Mouse (Mus musculus): ENCODE measurements around the gene Whrn. TPM values are rescaled to one million over a fixed set of nuclear protein-coding genes. Genes with fewer than 3 reads are reported as not detected.

Gene Whrn
- polyA plus RNA-seq, 1 experiment from 2014 or later = 1.1 TPM

DNA sequence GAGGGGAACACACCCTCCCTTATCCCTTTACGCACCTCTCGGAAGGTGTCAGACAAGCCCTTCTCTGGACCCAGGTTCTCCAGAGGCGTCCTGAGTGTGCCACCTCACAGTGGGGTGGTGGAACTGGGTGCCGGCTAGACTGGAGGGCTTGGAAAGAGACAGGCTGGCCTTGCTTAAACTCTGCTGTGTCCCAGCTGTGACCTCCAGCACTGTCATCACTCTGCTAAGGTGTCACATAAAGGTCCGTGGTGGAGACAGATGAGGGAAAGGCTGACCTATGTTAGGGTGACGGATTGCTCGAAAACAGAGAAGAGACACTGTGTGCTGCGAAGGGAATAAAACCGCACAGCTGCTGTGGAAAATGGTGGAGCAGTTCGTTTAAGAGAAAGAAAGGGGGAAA is 28.5 kb downstream of the Whrn start:
- H3K4me2 ChIP-seq = no peak overlapping the region
- no peaks in the 10 kb centered on the region for H3K36me3 ChIP-seq
- H3K27me3 ChIP-seq (replicated peaks) = no peaks in the 10 kb centered on the region
- no peaks in the 10 kb centered on the region for H3K9me3 ChIP-seq (replicated peaks)
- no peak overlapping the region for H3K4me3 ChIP-seq
- no peak for ATAC-seq
- H3K4me1 ChIP-seq = no peaks in the 10 kb centered on the region
- WGBS (ENCODE audit: insufficient replicate concordance) = 60% methylated on average over 10 of the region's 10 CpGs
- H3K27ac ChIP-seq = no peak overlapping the region
- no peak overlapping the region for H3K9ac ChIP-seq

DNA sequence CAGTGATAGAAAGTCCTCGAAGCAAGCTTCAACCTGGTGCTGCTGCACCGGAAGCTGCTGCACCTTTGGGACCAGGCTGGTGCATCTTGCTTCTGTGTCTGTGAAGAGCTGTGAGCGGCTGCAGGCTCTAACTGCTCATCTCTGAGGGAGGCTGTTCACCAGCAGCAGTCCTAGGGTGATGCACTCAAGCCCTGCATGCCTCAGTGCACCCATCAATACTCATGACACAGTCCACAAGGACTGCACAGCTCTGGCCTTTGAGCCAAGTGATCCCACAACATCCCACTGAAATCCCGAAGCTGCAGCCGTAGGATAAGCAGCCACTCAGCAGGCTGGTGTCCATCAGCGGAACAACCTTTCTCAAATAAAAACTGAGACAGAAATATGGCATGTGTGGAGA is 29.6 kb downstream of the Whrn start:
- H3K4me2 ChIP-seq = no peak overlapping the region
- H3K27me3 ChIP-seq (replicated peaks) = no peaks in the 10 kb centered on the region
- H3K9ac ChIP-seq = no peak overlapping the region
- no peak overlapping the region for H3K4me3 ChIP-seq
- ATAC-seq = no peak
- no peaks in the 10 kb centered on the region for H3K36me3 ChIP-seq
- H3K9me3 ChIP-seq (replicated peaks) = no peaks in the 10 kb centered on the region
- no peaks in the 10 kb centered on the region for H3K4me1 ChIP-seq
- H3K27ac ChIP-seq = no peak overlapping the region
- 71% methylated on average over 6 of the region's 6 CpGs for WGBS (ENCODE audit: insufficient replicate concordance)

DNA sequence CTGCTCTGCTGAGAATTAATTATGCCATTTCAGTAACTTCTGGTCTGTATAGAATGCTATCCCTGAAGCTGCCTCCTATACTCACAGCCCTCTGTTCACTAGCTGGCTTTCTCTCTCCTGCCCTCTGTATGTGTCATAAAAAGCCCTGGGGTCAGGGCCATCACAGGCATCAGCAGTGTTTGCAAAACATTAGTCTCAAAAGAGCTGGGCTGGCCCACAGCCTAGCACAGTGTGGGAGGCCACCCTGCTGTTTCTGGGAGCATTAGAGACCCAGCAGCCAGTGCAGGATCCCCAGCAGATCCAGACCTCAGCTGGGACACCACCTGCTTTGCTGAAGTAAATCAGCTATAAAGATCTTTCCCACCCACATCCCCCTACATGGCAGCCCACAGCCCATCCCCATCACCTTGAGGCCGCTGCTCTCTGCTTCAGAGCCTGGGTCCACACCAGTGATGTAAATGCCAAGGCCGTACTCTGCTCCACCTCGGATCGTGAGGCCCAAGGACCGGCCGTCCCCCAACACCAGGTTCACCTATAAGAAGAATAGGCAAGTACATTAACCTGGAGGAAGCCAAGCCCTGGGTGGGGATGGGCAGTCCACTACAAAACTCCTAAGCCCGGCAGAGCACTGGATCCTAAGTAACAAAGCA is 34.8 kb downstream of the Whrn start:
- no peaks in the 10 kb centered on the region for H3K36me3 ChIP-seq
- 77% methylated on average over 7 of the region's 7 CpGs for WGBS (ENCODE audit: insufficient replicate concordance)
- H3K4me1 ChIP-seq = no peaks in the 10 kb centered on the region
- no peaks in the 10 kb centered on the region for H3K9me3 ChIP-seq (replicated peaks)
- H3K27me3 ChIP-seq (replicated peaks) = 0 out of 2 replicates have a peak, but pooled peaks cover 5% of the 10 kb centered on the region
- ATAC-seq = no peak
- no peak overlapping the region for H3K4me2 ChIP-seq
- no peak overlapping the region for H3K27ac ChIP-seq
- H3K4me3 ChIP-seq = no peak overlapping the region
- no peak overlapping the region for H3K9ac ChIP-seq

DNA sequence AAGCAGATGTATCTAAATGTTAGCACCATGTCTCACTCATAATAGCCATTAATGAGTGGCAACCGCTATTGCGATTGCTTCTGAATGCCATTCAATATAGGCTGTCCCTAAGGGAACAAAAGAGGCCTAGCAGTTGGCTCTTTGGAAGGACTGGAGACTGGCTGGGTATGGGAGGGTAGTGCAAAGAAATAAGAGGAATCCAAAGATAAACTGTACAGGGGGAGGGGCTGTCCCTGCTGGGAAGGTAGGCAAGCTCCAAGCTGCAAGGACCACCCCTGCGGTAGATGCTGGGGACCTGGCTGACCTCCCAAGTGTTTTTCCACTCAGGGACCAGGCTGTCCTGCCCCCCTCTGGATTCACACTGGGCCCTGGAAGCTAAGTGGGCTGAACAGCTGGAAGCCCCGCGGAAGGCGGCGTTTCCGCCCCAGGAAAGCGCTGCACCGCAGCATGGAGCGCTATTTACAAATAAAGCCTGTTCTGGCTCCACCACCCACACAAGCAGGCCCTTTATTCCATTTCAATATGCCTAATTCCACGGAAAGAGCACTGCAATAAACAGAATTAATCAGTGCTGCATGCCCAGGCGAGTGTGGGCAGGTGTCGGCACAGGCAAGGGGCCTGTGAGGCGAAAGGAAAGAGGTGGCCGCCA is 36.5 kb downstream of the Whrn start:
- H3K4me2 ChIP-seq = no peak overlapping the region
- WGBS (ENCODE audit: insufficient replicate concordance) = 48% methylated on average over 16 of the region's 16 CpGs
- no peaks in the 10 kb centered on the region for H3K4me1 ChIP-seq
- ATAC-seq = no peak
- H3K9ac ChIP-seq = no peak overlapping the region
- H3K36me3 ChIP-seq = no peaks in the 10 kb centered on the region
- H3K27me3 ChIP-seq (replicated peaks) = 0 out of 2 replicates have a peak, but pooled peaks cover 5% of the 10 kb centered on the region
- H3K9me3 ChIP-seq (replicated peaks) = no peaks in the 10 kb centered on the region
- no peak overlapping the region for H3K27ac ChIP-seq
- no peak overlapping the region for H3K4me3 ChIP-seq

DNA sequence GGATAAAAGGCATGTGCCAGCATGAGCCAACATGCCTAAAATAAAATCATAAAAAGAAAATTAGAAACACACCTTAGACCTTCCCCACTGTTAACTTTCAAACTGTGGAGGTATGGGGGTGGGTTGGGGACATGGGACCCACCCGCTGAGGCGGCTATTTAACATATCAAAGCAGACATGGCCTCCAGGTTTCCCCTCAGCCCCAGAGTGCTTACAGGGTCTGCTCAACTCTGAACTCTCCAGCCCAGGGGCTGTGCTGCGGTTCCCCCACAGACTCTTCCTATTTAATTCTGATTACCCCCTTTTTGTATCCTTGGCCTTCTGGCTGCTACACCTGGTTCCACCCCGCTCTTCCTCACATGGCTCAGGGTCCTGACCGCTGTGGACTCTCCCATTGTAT is 39.2 kb downstream of the Whrn start:
- Histone ChIP-seq H3K4me2 (no peak overlapping the region), H3K27ac (no peak overlapping the region), H3K4me3 (no peak overlapping the region), H3K4me1 (no peaks in the 10 kb centered on the region), H3K27me3 (replicated peaks) (0 out of 2 replicates have a peak, but pooled peaks cover 5% of the 10 kb centered on the region), H3K36me3 (no peaks in the 10 kb centered on the region), H3K9ac (no peak overlapping the region), H3K9me3 (replicated peaks) (no peaks in the 10 kb centered on the region)
- no peak for ATAC-seq
- WGBS (ENCODE audit: insufficient replicate concordance) = 44% methylated on average over 5 of the region's 5 CpGs

DNA sequence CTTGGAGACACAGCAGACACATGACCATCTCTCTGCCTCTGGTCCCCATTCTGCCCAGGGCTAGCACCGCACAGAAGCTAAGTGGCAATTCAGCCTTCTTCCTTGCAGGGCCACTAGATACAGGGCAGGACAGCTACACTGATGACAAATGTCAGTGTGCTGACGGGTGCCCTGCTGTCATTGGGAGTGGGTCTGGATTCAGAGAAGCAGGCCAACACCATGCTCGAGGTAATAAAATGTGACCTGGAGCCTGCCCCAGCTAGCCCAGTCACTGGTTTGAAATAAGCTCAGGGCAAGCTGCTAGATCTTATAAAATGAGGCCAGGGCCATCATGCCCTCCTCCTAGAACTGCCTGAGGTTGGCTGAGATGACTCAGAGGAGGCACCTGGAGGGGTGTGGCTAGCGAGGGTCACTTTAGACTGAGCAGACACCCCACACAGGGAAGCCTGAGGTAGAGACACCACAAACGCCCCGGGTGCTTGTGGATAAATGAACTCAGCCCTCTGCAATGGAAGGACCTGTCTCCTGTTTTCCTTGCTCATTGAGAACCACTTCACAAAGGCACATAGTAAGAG is 41.8 kb downstream of the Whrn start:
- ATAC-seq = no peak
- H3K4me3 ChIP-seq = no peak overlapping the region

DNA sequence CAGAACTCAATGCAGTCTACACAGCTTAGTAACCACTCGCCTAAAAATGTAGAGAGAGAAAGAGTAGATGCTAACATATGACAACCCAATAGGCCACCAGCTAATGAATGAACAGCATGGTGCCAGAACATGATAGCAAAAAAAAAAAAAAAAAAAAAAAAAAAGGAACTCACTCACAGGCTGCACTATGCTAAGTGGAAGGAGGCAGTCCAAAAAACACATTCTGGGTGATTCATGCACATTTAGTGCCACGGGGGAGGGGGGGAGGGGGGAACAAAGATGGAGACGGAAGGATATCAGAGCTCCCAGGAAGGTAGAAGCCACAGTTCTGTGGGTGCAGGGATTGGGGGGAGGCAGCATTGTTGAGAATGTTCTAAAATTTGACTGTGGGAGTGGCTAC is 43.2 kb downstream of the Whrn start:
- Histone ChIP-seq H3K9me3 (replicated peaks) (no peaks in the 10 kb centered on the region), H3K36me3 (no peaks in the 10 kb centered on the region), H3K27me3 (replicated peaks) (no peaks in the 10 kb centered on the region), H3K4me2 (no peak overlapping the region), H3K4me1 (no peaks in the 10 kb centered on the region), H3K27ac (no peak overlapping the region), H3K9ac (no peak overlapping the region), H3K4me3 (no peak overlapping the region)
- no peak for ATAC-seq
- WGBS (ENCODE audit: insufficient replicate concordance) = 40% methylated on average over 3 of the region's 3 CpGs

More for the DNA sequence above, 41.8 kb downstream of the Whrn start:
- Histone ChIP-seq H3K36me3 (no peaks in the 10 kb centered on the region), H3K27ac (no peak overlapping the region), H3K4me1 (no peaks in the 10 kb centered on the region), H3K4me2 (no peak overlapping the region), H3K9ac (no peak overlapping the region), H3K27me3 (replicated peaks) (no peaks in the 10 kb centered on the region), H3K9me3 (replicated peaks) (no peaks in the 10 kb centered on the region)
- WGBS (ENCODE audit: insufficient replicate concordance) = 62% methylated on average over 6 of the region's 6 CpGs

DNA sequence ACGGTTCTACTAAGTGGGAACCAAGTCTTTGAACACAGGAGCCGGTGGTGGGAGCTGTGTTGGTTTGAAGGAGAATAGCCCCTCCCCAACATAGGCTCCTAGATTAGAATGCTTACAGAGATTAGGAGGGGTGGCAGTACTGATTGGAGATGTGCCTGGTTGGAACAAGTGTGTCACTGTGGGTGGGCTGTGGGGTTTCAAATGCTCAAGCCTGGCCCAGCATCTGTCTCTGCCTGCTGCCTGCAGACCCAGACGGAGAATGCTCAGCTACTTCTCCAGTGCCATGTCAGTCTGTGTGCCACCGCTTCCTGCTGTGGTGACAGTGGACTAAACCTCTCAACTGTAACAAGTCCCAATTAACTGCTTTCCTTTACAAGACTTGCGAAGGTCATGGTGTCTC is 45.2 kb downstream of the Whrn start:
- no peak for ATAC-seq
- 61% methylated on average over 5 of the region's 5 CpGs for WGBS (ENCODE audit: insufficient replicate concordance)
- H3K9me3 ChIP-seq (replicated peaks) = no peaks in the 10 kb centered on the region
- H3K4me2 ChIP-seq = no peak overlapping the region
- H3K36me3 ChIP-seq = no peaks in the 10 kb centered on the region
- H3K27ac ChIP-seq = no peak overlapping the region
- no peak overlapping the region for H3K9ac ChIP-seq
- H3K4me1 ChIP-seq = no peaks in the 10 kb centered on the region
- no peaks in the 10 kb centered on the region for H3K27me3 ChIP-seq (replicated peaks)
- no peak overlapping the region for H3K4me3 ChIP-seq

DNA sequence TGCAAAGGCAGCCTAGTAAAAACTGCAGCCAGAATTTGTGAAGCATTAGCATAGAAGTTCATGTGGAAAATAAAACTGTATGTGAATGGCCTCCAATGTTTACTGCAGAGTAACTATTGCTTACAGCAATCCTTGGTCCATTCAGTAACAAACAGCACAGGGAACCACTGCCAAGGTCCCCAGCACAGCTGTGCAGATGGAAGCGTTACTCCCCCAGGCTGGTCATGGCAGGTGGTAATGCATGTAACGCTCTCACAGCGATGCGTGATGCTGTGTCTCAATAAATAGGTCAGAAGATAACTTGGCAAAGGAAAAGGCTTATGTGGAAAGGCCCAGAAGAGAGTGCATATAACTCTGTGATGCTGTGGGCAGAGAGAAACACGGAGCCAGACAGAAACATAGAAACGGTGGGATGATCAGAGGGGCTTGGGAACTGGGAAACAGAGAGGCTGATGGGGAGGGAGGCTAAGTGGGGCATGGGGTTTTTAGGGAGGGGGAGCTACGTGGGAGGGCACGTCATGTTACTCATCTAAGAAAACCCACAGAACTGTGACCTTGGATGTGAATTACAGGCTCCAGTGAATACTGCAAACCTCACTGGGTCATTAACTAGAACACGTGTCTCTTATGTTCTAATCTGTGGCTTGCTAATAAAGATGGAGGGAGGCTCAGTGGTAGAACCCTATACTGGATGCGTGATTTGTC is 51.3 kb downstream of the Whrn start:
- H3K27ac ChIP-seq = no peak overlapping the region
- ATAC-seq = no peak
- WGBS (ENCODE audit: insufficient replicate concordance) = 76% methylated on average over 10 of the region's 10 CpGs

DNA sequence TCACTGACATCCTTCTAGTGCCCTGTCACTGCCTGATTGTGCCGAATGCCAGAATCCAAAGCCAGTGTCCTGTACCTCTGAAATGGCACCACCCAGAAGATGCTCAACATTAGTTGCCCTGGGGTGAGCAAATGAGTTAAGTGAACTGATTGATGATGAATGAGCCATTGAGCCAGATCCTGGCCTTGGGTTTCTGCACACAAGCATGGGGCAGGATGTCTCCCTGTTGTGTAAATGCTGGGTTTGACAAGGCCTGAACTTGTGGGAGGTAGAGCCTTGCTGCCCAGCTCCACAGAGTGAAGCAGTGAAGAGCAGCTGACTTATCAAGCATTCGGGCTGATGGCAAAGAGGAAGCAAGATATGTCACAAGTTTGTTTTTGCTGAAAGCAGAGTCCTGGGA is 52.7 kb downstream of the Whrn start:
- H3K4me1 ChIP-seq = no peaks in the 10 kb centered on the region
- WGBS (ENCODE audit: insufficient replicate concordance) = 49% methylated on average over 2 of the region's 2 CpGs
- no peak for ATAC-seq
- no peak overlapping the region for H3K27ac ChIP-seq
- no peak overlapping the region for H3K4me2 ChIP-seq
- H3K9me3 ChIP-seq (replicated peaks) = no peaks in the 10 kb centered on the region
- no peak overlapping the region for H3K9ac ChIP-seq
- no peak overlapping the region for H3K4me3 ChIP-seq
- no peaks in the 10 kb centered on the region for H3K27me3 ChIP-seq (replicated peaks)
- H3K36me3 ChIP-seq = no peaks in the 10 kb centered on the region

More for the DNA sequence above, 51.3 kb downstream of the Whrn start:
- no peaks in the 10 kb centered on the region for H3K27me3 ChIP-seq (replicated peaks)
- no peaks in the 10 kb centered on the region for H3K9me3 ChIP-seq (replicated peaks)
- no peak overlapping the region for H3K4me3 ChIP-seq
- H3K4me2 ChIP-seq = no peak overlapping the region
- no peak overlapping the region for H3K9ac ChIP-seq
- H3K36me3 ChIP-seq = no peaks in the 10 kb centered on the region
- no peaks in the 10 kb centered on the region for H3K4me1 ChIP-seq

DNA sequence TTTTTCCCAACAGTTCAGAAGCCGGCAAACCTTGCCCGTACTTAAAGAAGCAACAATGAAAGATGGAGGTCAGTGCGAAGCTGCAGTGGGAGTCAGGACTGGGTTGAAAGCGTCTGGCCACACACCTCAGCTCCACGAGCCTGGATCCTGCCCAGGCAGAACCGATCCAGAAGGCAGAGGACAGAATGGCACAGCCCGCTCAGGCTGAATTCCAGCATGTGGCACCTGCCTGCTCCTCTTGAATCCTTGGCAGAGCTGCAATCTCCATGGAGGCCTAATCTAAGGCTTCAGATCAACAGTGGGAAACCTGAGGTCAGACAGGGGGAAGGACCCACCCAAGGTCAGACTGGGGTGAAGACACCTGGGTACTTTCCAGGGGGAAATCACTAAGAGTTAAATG is 54.2 kb downstream of the Whrn start:
- H3K4me3 ChIP-seq = no peak overlapping the region
- H3K4me1 ChIP-seq = no peaks in the 10 kb centered on the region
- H3K27me3 ChIP-seq (replicated peaks) = no peaks in the 10 kb centered on the region
- H3K9me3 ChIP-seq (replicated peaks) = no peaks in the 10 kb centered on the region
- no peak overlapping the region for H3K4me2 ChIP-seq
- H3K36me3 ChIP-seq = no peaks in the 10 kb centered on the region
- no peak overlapping the region for H3K27ac ChIP-seq
- no peak overlapping the region for H3K9ac ChIP-seq
- WGBS (ENCODE audit: insufficient replicate concordance) = 79% methylated on average over 7 of the region's 7 CpGs
- no peak for ATAC-seq

DNA sequence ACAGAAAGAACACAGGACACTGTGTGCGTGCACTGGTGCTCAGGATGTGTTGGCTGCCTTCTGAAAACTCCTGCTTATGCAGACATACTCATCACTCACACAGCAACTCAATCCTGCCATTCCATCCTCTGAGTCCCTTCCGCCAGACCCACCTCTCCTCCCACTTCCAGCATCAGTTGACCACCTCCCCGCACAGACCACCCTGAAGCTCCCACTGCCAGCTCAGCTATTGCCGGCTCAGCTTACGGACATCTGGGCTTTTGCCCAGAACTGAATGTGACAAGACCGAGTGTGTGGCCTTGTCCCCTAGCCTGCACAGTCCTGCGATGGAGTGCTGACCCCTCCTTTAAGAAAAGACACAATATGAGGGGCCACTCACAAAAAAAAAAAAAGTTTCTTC is 55.5 kb downstream of the Whrn start:
- no peak overlapping the region for H3K9ac ChIP-seq
- no peaks in the 10 kb centered on the region for H3K4me1 ChIP-seq
- no peak overlapping the region for H3K27ac ChIP-seq
- no peak overlapping the region for H3K4me2 ChIP-seq
- no peak overlapping the region for H3K4me3 ChIP-seq
- no peaks in the 10 kb centered on the region for H3K27me3 ChIP-seq (replicated peaks)
- no peaks in the 10 kb centered on the region for H3K36me3 ChIP-seq
- ATAC-seq = no peak
- H3K9me3 ChIP-seq (replicated peaks) = no peaks in the 10 kb centered on the region
- WGBS (ENCODE audit: insufficient replicate concordance) = 61% methylated on average over 7 of the region's 7 CpGs

All from liver, embryonic 12.5 days (tissue).